Mouse (Mus musculus) heart, embryonic 12.5 days (tissue): ENCODE measurements around the gene Snrpd2. TPM values are rescaled to one million over a fixed set of nuclear protein-coding genes. Genes with fewer than 3 reads are reported as not detected.
A peak's percentile ranks its signal among the peaks of the same experiment; 100 is the strongest.

Experiments used
- ATAC-seq: fragments of 200-750 bp; cut with Nextera tagmentation; 2 replicates; pipeline ENCODE4 v1.8.0; 2017; ENCODE audit warnings: moderate TSS enrichment, moderate library complexity; ENCODE audit not compliant: insufficient number of reproducible peaks, low FRiP score
- H3K27ac ChIP-seq: fragments of 300-500 bp; sonication (generic); 2 replicates; pipeline ENCODE4 v1.5.1; 2016; ENCODE audit warnings: mild to moderate bottlenecking, moderate library complexity; ENCODE audit not compliant: poor library complexity, severe bottlenecking
- H3K27me3 ChIP-seq: fragments of 300-500 bp; sonication (generic); replicated peaks from 2 replicates; pipeline ENCODE4 v1.6.1; 2016; ENCODE audit warnings: mild to moderate bottlenecking, moderate library complexity
- H3K36me3 ChIP-seq: fragments of 300-500 bp; sonication (generic); 2 replicates; pipeline ENCODE4 v1.6.1; 2016; ENCODE audit warnings: mild to moderate bottlenecking, moderate library complexity
- H3K4me1 ChIP-seq: fragments of 300-500 bp; sonication (generic); replicated peaks from 2 replicates; pipeline ENCODE4 v1.6.1; 2016; ENCODE audit warnings: mild to moderate bottlenecking
- H3K4me2 ChIP-seq: fragments of 300-500 bp; sonication (generic); 2 replicates; pipeline ENCODE4 v1.6.1; 2016; ENCODE audit warnings: mild to moderate bottlenecking, moderate library complexity
- H3K4me3 ChIP-seq: fragments of 300-500 bp; sonication (generic); 2 replicates; pipeline ENCODE4 v1.5.1; 2016; ENCODE audit warnings: mild to moderate bottlenecking
- H3K9ac ChIP-seq: fragments of 300-500 bp; sonication (generic); 2 replicates; pipeline ENCODE4 v1.6.1; 2016; ENCODE audit warnings: mild to moderate bottlenecking, moderate library complexity
- H3K9me3 ChIP-seq: fragments of 300-500 bp; sonication (generic); replicated peaks from 2 replicates; pipeline ENCODE4 v1.6.1; 2016; ENCODE audit warnings: mild to moderate bottlenecking, moderate library complexity
- WGBS: fragments of 180-500 bp; shearing (Covaris S2); methylation state at CpG from one replicate; pipeline ENCODE4 v1.1.7; 2016; 5-methylcytosine and 5-hydroxymethylcytosine counted together
- polyA plus RNA-seq: library from polyadenylated mRNA; unstranded; fragments of >200 nt; fragmentation: Nextera tagmentation; extraction: Ambion mirVana; gene quantifications from 2 replicates; pipeline ENCODE4 v1.2.1, GENCODE M21; 2016

Gene Snrpd2
- polyA plus RNA-seq, 1 experiment from 2014 or later, result 101 TPM

DNA sequence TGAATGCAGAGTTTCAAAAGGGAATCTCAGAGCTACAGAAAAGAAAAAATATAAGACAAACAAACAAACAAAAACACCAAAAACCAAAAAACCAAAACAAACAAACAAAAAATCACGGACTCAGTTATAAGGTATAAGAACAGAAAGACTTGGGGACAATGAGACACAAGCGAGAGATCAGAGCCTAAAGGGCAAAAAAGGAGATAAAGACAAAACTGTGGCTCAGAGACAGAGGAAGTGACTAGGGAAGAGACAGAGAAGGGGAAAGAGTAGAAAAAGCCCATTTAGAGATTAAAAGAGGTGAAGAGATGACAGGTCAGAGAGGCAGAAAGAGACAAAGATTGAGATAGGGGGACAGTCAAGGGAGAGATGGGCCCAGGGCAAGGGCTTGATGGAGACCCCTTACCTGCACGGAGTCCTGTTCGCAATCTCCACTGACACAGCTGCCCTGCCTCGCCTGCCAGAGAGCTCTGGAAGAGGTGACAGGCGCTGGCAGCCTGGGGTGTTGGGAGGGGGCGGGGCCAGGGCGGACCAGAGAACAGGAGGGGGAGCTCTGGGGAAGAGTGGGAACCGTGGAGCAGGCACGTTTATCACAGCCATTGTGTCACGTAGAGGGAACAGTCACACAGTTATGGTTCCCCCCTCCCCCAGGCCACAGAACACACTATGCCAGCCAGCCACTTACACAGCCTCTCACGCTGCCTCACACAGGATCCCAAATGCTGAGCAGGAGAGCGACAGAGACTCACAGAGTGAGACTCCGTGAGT lies 16.3 kb downstream of the Snrpd2 start, which contains the start of gene Gipr:
Gene Gipr, minus strand, starts transcription at position 472 of the 768 bp plus-strand sequence.
- H3K4me3 ChIP-seq, result peak within 1 kb of the TSS; percentile 36
- peak within 1 kb of the TSS; percentile 92 for H3K27ac ChIP-seq
- H3K9me3 ChIP-seq, result peaks cover 7% of the 10 kb centered on the region
- 7% methylated on average over 14 of the region's 14 CpGs for WGBS
- H3K4me1 ChIP-seq, result peaks cover 56% of the 10 kb centered on the region
- H3K36me3 ChIP-seq, result no peaks in the 10 kb centered on the region
- peak; percentile 68 for ATAC-seq
- H3K27me3 ChIP-seq, result peaks cover 15% of the 10 kb centered on the region; the same call in 1 of the 2 replicates
- peak within 1 kb of the TSS; percentile 63 for H3K4me2 ChIP-seq
- peak within 1 kb of the TSS; percentile 57 for H3K9ac ChIP-seq

DNA sequence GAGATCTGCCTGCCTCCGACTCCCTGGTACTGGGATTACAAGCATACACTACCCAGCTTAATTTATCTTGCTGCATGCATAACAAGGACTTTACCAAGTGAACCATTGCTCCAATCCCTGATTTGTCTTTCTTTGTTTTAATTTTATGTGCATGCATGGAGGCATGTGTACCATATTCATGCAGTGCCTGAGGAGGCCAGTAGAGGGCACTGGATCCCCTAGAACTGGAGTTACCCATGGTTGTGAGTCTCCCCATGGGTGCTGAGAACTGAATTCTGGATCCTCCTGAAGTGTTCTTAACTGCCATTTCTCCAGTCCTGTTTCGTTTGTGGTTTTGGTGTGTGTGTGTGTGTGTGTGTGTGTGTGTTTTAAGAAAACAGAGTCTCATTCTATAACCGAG lies 17.5 kb downstream of the Snrpd2 start:
- no peak for ATAC-seq
- no peaks in the 10 kb centered on the region for H3K36me3 ChIP-seq
- H3K4me1 ChIP-seq, result peaks cover 67% of the 10 kb centered on the region
- H3K4me2 ChIP-seq, result no peak overlapping the region
- H3K27ac ChIP-seq, result 0 out of 2 replicates have a peak overlapping the region, but pooled peaks have one; percentile 21
- H3K9me3 ChIP-seq, result peaks cover 7% of the 10 kb centered on the region
- H3K9ac ChIP-seq, result no peak overlapping the region
- WGBS, result 84% methylated on average over 3 of the region's 3 CpGs
- H3K27me3 ChIP-seq, result peaks cover 14% of the 10 kb centered on the region; the same call in 1 of the 2 replicates
- H3K4me3 ChIP-seq, result no peak overlapping the region

DNA sequence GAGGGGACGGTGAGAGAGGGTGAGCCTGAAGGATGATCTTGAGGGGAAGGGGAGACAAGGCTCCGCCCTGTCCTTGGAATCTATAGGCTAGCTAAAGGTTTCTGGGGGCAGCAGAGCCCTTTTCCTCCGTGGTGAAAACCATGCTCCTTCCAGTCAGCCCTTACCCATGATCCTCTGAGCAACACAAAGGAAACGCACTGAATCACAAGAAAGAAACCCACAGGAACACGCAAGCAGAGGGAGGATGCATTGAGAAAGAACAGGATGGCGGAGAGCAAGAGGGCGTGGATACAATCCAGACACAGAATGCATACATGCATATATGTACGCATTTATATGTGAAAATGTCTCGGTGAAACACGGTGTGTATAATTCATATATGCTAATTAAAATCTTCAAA lies 20.0 kb downstream of the Snrpd2 start:
- H3K27me3 ChIP-seq, result no peaks in the 10 kb centered on the region
- 57% methylated on average over 10 of the region's 10 CpGs for WGBS
- H3K4me3 ChIP-seq, result no peak overlapping the region
- H3K4me1 ChIP-seq, result peaks cover 71% of the 10 kb centered on the region
- peak overlapping the region; percentile 92 for H3K27ac ChIP-seq
- H3K36me3 ChIP-seq, result no peaks in the 10 kb centered on the region
- no peak overlapping the region for H3K9ac ChIP-seq
- peaks cover 7% of the 10 kb centered on the region for H3K9me3 ChIP-seq
- H3K4me2 ChIP-seq, result no peak overlapping the region
- ATAC-seq, result no peak

DNA sequence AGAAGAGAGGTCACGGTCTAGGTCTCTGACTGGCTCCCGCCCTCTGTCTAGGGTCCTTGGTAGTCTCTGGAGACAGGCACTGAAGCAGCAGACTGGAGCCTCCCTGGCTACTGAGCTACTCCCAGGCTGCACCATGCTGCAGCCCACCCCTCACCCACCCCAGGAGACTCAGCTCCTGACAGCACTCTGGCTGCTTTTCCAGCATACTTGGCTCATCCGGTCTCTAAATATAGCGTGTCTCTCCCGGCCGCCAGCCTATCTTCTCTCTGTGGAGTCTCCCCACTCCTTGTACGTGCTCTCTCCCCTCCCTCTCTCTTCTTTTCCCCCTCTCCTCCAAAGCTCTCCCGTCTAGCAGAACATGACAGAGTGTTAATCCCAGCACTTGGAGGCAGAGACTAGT lies 20.6 kb downstream of the Snrpd2 start:
- peaks cover 7% of the 10 kb centered on the region for H3K9me3 ChIP-seq
- no peak overlapping the region for H3K4me3 ChIP-seq
- 0 out of 2 replicates have a peak overlapping the region, but pooled peaks have one; percentile 19 for H3K9ac ChIP-seq
- H3K36me3 ChIP-seq, result no peaks in the 10 kb centered on the region
- peak; percentile 74 for ATAC-seq
- peak overlapping the region; percentile 92 for H3K27ac ChIP-seq
- H3K4me1 ChIP-seq, result peaks cover 65% of the 10 kb centered on the region
- WGBS, result 12% methylated on average over 8 of the region's 8 CpGs
- peak overlapping the region; percentile 19 for H3K4me2 ChIP-seq
- peaks cover 4% of the 10 kb centered on the region for H3K27me3 ChIP-seq

DNA sequence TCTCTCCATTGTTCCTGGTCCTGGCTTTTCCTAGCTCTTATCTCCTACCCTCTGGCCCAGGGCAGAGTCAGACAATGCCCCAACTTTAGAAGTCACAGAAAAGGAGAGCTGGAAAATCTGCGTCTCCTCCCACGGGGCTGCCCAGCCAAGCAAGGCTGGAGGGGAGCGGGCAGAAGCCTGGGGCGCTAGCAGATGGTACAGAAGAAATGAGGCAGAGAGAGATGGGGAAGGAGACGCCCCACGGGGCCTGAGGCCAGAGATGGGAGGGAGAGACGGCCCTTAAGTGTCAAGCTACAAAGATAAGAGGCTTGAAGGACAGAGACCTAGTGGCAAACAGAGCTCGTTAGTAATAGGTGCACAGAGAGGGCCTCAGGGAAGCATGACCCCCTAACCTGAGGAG lies 22.3 kb downstream of the Snrpd2 start:
- Histone ChIP-seq H3K9ac (peak overlapping the region; percentile 55), H3K27me3 (peaks cover 20% of the 10 kb centered on the region), H3K4me3 (no peak overlapping the region), H3K4me2 (peak overlapping the region; percentile 63), H3K9me3 (peaks cover 7% of the 10 kb centered on the region), H3K36me3 (no peaks in the 10 kb centered on the region), H3K4me1 (peaks cover 58% of the 10 kb centered on the region), H3K27ac (peak overlapping the region; percentile 92)
- WGBS, result 13% methylated on average over 8 of the region's 8 CpGs
- ATAC-seq, result 0 out of 2 replicates have a peak, but pooled peaks have one; percentile 12

DNA sequence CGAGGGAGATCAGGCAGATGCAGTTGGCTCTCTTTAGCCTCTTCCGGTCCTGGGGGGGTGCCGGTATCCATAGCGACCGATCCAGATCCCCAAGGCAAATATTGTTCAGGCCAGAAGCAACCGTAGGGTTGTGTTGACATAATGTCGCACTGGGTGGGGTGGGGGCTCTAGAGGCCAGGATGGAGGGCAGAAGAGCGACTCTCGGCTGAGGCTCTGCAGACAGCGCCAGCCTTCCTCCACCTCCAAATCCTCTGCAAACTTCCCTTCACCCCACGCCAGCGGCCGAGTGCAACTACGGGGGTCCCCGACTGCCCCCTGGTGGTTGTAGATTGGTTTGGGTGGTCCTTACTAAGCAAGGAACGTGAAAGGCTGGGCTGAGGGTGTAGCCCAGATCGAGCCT lies 23.4 kb downstream of the Snrpd2 start:
- WGBS, result 5% methylated on average over 17 of the region's 17 CpGs
- Histone ChIP-seq H3K9ac (peak overlapping the region; percentile 39; the same call in 1 of the 2 replicates), H3K27me3 (peaks cover 30% of the 10 kb centered on the region)

DNA sequence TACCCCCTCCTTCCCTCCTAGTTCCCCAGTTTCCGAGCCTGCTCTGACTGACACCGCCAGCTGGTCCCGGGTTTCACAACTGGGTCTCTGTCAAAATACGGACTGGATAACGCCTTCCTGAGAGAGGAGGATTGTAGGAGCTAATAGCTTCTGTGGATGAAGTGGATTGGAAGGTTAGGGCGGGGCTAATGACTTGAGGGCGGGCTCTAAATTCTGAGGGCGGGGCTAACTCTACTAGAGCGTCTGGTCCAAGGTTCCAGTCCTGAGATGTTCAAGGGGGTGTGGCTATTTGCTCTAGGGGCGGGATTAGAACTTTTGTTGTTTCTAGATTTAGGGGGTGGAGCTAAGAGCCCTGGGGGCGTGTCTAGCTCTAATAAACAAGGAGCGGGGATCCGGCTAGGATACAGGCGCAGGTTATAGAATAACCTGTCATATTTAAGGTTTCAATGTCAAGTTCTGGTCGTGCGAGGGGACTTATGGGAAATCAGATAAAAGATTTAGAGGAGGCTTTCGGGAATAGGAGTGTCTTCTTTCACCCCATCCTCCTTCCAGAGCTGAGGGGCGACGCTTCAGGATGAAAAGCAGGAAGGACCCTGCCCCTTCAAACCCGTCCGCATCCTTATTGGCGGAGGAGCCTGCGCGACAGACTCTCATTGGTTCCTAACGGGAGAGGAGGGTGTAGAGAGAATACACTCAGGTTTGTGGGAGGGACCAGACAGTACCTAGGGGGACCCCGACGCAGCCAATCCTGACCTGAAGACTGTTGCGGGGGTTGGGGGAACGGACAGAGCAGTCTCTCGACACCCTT lies 26.4 kb downstream of the Snrpd2 start, which contains the start of gene Eml2:
Gene Eml2, plus strand, starts transcription at position 714 of the 808 bp plus-strand sequence.
- Histone ChIP-seq H3K9ac (peak within 1 kb of the TSS; percentile 14; the same call in 1 of the 2 replicates), H3K36me3 (no peaks in the 10 kb centered on the region), H3K4me1 (peaks cover 43% of the 10 kb centered on the region), H3K27ac (no peak within 1 kb of the TSS), H3K27me3 (peaks cover 52% of the 10 kb centered on the region), H3K4me3 (peak within 1 kb of the TSS; percentile 28), H3K9me3 (0 out of 2 replicates have a peak, but pooled peaks cover 5% of the 10 kb centered on the region), H3K4me2 (peak within 1 kb of the TSS; percentile 46)
- 2% methylated on average over 30 of the region's 30 CpGs for WGBS
- ATAC-seq, result 0 out of 2 replicates have a peak, but pooled peaks have one; percentile 12

More for the DNA sequence above, 23.4 kb downstream of the Snrpd2 start:
- Histone ChIP-seq H3K4me1 (peaks cover 59% of the 10 kb centered on the region), H3K4me3 (peak overlapping the region; percentile 30), H3K27ac (peak overlapping the region; percentile 92), H3K9me3 (no peaks in the 10 kb centered on the region), H3K4me2 (peak overlapping the region; percentile 63), H3K36me3 (no peaks in the 10 kb centered on the region)
- peak; percentile 35; the same call in 1 of the 2 replicates for ATAC-seq

DNA sequence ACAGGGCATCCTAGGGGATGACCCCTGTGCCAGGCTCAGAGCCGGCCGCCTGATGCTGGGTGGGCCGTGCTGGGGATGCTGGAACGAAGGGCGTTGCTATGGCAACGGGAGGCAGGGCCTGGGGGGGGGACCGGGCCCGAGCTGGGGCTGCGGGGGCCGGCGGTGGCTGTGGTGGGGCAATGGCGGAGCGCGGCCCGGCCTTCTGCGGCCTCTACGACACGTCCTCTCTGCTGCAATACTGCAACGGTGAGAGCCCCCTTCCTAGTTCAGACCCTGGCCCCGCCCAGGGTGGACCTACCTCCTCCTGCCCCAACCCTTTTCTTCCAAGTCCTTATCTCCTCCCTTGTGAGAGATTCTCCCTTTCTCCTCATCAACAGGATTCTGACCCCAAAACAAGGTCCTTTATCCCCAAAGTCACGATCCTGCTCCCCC lies 27.0 kb downstream of the Snrpd2 start:
- H3K36me3 ChIP-seq, result no peaks in the 10 kb centered on the region
- H3K4me2 ChIP-seq, result peak overlapping the region; percentile 46
- peak overlapping the region; percentile 14; the same call in 1 of the 2 replicates for H3K9ac ChIP-seq
- 6% methylated on average over 17 of the region's 21 CpGs for WGBS
- H3K4me1 ChIP-seq, result peaks cover 40% of the 10 kb centered on the region
- 0 out of 2 replicates have a peak, but pooled peaks cover 5% of the 10 kb centered on the region for H3K9me3 ChIP-seq
- H3K27ac ChIP-seq, result no peak overlapping the region
- peak overlapping the region; percentile 28 for H3K4me3 ChIP-seq
- ATAC-seq, result no peak
- peaks cover 52% of the 10 kb centered on the region for H3K27me3 ChIP-seq

DNA sequence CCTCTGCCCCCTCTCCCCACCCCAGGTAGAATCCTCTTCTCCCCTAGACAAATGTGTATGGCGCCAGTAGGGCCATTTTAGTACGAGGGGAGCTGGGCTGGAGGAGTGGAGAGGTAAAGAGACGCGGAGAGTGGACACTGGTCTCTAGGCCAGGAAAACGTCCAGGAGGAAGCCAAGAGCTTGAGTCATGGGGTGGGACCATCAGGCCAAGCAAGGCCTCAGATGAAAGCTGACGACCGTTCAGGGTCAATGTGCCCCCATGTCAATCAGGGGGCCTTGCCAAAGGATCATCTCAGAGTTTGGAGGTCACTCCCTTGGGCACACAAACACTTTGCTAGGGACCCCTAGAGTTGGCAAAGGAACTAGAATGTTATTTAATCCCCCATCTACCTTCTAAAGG lies 27.7 kb downstream of the Snrpd2 start:
- 73% methylated on average over 7 of the region's 7 CpGs for WGBS
- H3K27ac ChIP-seq, result no peak overlapping the region
- peaks cover 52% of the 10 kb centered on the region for H3K27me3 ChIP-seq
- H3K4me1 ChIP-seq, result peaks cover 40% of the 10 kb centered on the region
- ATAC-seq, result no peak
- H3K9me3 ChIP-seq, result 0 out of 2 replicates have a peak, but pooled peaks cover 5% of the 10 kb centered on the region
- H3K36me3 ChIP-seq, result no peaks in the 10 kb centered on the region
- H3K4me3 ChIP-seq, result no peak overlapping the region
- no peak overlapping the region for H3K4me2 ChIP-seq
- no peak overlapping the region for H3K9ac ChIP-seq

DNA sequence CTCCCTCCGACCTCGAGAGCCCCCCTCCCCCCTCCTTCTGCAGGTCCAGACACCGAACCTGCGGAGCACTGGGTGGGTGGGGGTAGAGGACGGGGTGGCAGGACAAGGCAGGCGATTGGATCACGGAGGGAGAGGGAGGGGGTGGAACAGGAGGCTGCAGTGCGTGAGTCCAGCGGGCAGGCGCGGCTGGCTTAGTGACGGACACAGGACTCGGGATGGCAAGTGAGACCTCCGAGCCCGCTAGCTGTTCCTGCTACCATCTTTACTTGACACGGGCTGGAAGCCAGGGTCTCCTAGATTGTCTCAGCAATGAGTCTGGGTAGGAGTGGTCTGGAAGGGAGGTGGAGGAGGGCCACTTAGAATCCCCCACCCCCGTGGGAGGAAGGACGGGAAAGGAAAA lies 28.5 kb downstream of the Snrpd2 start:
- Histone ChIP-seq H3K27ac (no peak overlapping the region), H3K4me1 (peaks cover 34% of the 10 kb centered on the region), H3K36me3 (no peaks in the 10 kb centered on the region), H3K9me3 (0 out of 2 replicates have a peak, but pooled peaks cover 5% of the 10 kb centered on the region), H3K27me3 (peaks cover 52% of the 10 kb centered on the region), H3K4me3 (no peak overlapping the region), H3K4me2 (0 out of 2 replicates have a peak overlapping the region, but pooled peaks have one; percentile 62), H3K9ac (no peak overlapping the region)
- WGBS, result 11% methylated on average over 18 of the region's 18 CpGs
- ATAC-seq, result no peak
